Mouse (Mus musculus) spleen, postnatal 36 days (tissue): Measurements from ENCODE around the gene Zfp992.
"Not testable (repeated sequence)": the region's sequence is repeated elsewhere in the genome, so short reads cannot be mapped to it uniquely, and the experiment has no call there.

ENCODE experiments used
- DNase-seq, 2 experiments: peaks; one replicate each; pipeline ENCODE4 v3.0.0; 2022; ENCODE audit warnings: low spot score in 2 of 2, mixed read lengths in 1 of 2

Gene Zfp992

GRCm38 (mm10) chr4:146474716-146475676, 26.2 kb downstream of the Zfp992 start:
- DNase-seq, result not testable (repeated sequence)

- DNase-seq, result not testable (repeated sequence)
These were observed 27.4 kb downstream of the Zfp992 start for GRCm38 (mm10) chr4:146476260-146476659.

- not testable (repeated sequence) for DNase-seq
These were observed 28.1 kb downstream of the Zfp992 start for GRCm38 (mm10) chr4:146476959-146477358.

GRCm38 (mm10) chr4:146480376-146481096, 31.7 kb downstream of the Zfp992 start:
- DNase-seq, result not testable (repeated sequence)

GRCm38 (mm10) chr4:146482546-146482945, 33.7 kb downstream of the Zfp992 start:
- not testable (repeated sequence) for DNase-seq

GRCm38 (mm10) chr4:146483571-146484280, 34.9 kb downstream of the Zfp992 start:
- DNase-seq, result not testable (repeated sequence)

GRCm38 (mm10) chr4:146484676-146485075, 35.9 kb downstream of the Zfp992 start:
- not testable (repeated sequence) for DNase-seq

GRCm38 (mm10) chr4:146485183-146485939, 36.5 kb downstream of the Zfp992 start:
- DNase-seq, result not testable (repeated sequence)

- DNase-seq, result not testable (repeated sequence)
These were observed 37.9 kb downstream of the Zfp992 start for GRCm38 (mm10) chr4:146486753-146487152.

GRCm38 (mm10) chr4:146489196-146489595, 40.4 kb downstream of the Zfp992 start:
- not testable (repeated sequence) for DNase-seq

- DNase-seq, result not testable (repeated sequence)
These were observed 43.2 kb downstream of the Zfp992 start for GRCm38 (mm10) chr4:146491993-146492392.

GRCm38 (mm10) chr4:146492439-146492838, 43.6 kb downstream of the Zfp992 start:
- DNase-seq, result no peak

- DNase-seq, result no peak
These were observed 44.0 kb downstream of the Zfp992 start for GRCm38 (mm10) chr4:146492851-146493250.

- not testable (repeated sequence) for DNase-seq
These were observed 44.6 kb downstream of the Zfp992 start for GRCm38 (mm10) chr4:146493319-146493907.

GRCm38 (mm10) chr4:146494980-146495379, 46.2 kb downstream of the Zfp992 start:
- no peak for DNase-seq

GRCm38 (mm10) chr4:146497695-146498275, 49.0 kb downstream of the Zfp992 start:
- DNase-seq, result not testable (repeated sequence)

- DNase-seq, result not testable (repeated sequence)
These were observed 52.9 kb downstream of the Zfp992 start, which contains the start of gene Zfp981 for GRCm38 (mm10) chr4:146501727-146502126. TSS of gene Zfp981 (plus strand) at chr4:146502027.

GRCm38 (mm10) chr4:146509029-146509428, 60.2 kb downstream of the Zfp992 start:
- not testable (repeated sequence) for DNase-seq

GRCm38 (mm10) chr4:146511871-146512270, 63.0 kb downstream of the Zfp992 start:
- DNase-seq, result not testable (repeated sequence)

GRCm38 (mm10) chr4:146516474-146516873, 67.7 kb downstream of the Zfp992 start:
- no peak for DNase-seq
